Mouse (Mus musculus): Measurements from ENCODE around the gene Rhog. TPM values are rescaled to one million over a fixed set of nuclear protein-coding genes. Genes with fewer than 3 reads are reported as not detected.

Gene Rhog
- total and polyA plus RNA-seq, 2 experiments from 2014 or later, result 17.0 to 22.1 TPM

DNA sequence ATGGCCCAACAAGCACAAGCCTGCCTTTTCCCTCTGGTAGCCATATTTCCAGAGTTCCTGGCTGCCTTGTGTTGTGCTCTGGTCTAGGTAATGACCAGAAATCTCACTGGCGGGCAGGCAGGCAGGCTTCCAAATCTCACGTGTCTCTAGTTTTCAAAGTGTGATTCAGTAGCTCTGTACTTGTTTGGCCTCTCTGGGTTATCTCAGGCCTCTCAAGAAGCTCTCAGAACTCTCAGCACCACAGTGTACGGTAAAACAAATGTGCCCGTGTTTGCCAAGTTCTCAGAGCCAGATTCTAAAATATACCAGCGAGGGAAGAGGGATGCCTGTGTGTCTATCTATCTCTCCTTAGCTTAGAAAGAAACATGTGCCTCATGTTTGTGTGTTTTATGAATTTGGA, 26.4 kb upstream of the Rhog start:
- H3K9me3 ChIP-seq (ENCODE audit: low read length), result no peaks in the 10 kb centered on the region
- ATAC-seq, result no peak
- H3K36me3 ChIP-seq (ENCODE audit: insufficient read depth, low read length), result no peaks in the 10 kb centered on the region
- WGBS, result 78% methylated on average over 5 of the region's 5 CpGs
- no peaks in the 10 kb centered on the region for H3K4me1 ChIP-seq (ENCODE audit: insufficient read depth, low read length)
- no peak overlapping the region for H3K9ac ChIP-seq (replicated peaks; ENCODE audit: low read length)
- no peak overlapping the region for H3K27ac ChIP-seq
- TF ChIP-seq CTCF (IDR thresholded peaks at IDR 0.05; ENCODE audit: low read depth), result no peak
- DNase-seq (ENCODE audit: low spot score), result no peak
- H3K27me3 ChIP-seq (ENCODE audit: insufficient read depth, low read length), result no peaks in the 10 kb centered on the region
- no peak overlapping the region for H3K4me3 ChIP-seq (ENCODE audit: low read length)
- H3K4me2 ChIP-seq (ENCODE audit: low read depth, low read length), result no peak overlapping the region

DNA sequence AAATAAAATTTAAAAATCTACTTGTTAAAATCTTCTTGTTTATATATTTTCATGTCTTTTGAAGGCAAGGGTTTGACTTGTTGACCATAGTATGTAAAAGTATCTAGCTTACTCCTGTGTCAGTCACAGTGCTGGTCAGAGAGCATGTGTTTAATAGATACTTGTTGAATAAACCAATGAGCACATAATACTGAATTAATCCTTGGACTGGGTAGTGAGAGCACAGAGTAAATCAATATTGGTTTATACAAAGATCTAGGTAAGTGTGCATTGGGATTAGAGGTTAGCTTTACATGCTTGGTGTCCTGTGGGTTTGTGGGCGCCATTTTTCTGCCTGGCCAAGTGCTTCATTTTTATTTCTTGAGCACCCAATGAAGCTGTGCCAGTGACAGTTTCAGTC, 25.5 kb upstream of the Rhog start:
- no peaks in the 10 kb centered on the region for H3K27me3 ChIP-seq (ENCODE audit: insufficient read depth, low read length)
- ATAC-seq (no peak), DNase-seq (ENCODE audit: low spot score) (no peak)
- no peaks in the 10 kb centered on the region for H3K4me1 ChIP-seq (ENCODE audit: insufficient read depth, low read length)
- H3K4me2 ChIP-seq (ENCODE audit: low read depth, low read length), result no peak overlapping the region
- WGBS, result 95% methylated on average over 1 of the region's 1 CpGs
- no peaks in the 10 kb centered on the region for H3K9me3 ChIP-seq (ENCODE audit: low read length)
- H3K36me3 ChIP-seq (ENCODE audit: insufficient read depth, low read length), result no peaks in the 10 kb centered on the region
- no peak for TF ChIP-seq CTCF (IDR thresholded peaks at IDR 0.05; ENCODE audit: low read depth)
- H3K9ac ChIP-seq (replicated peaks; ENCODE audit: low read length), result no peak overlapping the region
- H3K27ac ChIP-seq, result no peak overlapping the region
- H3K4me3 ChIP-seq (ENCODE audit: low read length), result no peak overlapping the region

DNA sequence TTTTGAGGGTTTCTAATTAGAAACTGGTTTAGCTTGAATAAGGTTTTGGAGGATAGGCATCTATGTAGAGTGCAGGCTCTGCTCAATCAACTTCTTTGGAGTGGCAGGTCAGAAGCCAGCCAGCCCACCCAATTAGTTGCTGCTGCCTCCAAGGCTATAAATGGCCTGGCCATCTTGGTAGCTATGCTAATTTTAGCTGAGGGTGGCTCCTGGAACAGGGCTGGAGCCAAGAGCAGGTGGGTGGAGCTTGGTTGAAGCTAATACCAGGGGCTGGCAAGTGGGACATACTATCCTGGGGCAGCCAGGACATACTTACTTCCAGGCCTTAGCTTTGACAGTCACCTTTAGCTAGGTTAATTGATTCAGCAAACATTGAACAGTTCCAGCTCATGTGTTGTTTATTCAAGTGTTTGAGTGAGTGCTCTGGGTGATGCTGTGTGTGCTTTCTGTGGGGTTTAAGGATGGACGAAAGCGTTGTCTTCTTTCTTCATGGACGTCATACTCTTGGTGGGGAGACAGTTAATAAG, 16.6 kb upstream of the Rhog start:
- TF ChIP-seq CTCF (IDR thresholded peaks at IDR 0.05; ENCODE audit: low read depth), result no peak
- no peaks in the 10 kb centered on the region for H3K9me3 ChIP-seq (ENCODE audit: low read length)
- H3K4me1 ChIP-seq (ENCODE audit: insufficient read depth, low read length), result peaks cover 20% of the 10 kb centered on the region
- H3K4me3 ChIP-seq (ENCODE audit: low read length), result no peak overlapping the region
- no peak overlapping the region for H3K9ac ChIP-seq (replicated peaks; ENCODE audit: low read length)
- H3K27ac ChIP-seq, result no peak overlapping the region
- no peaks in the 10 kb centered on the region for H3K27me3 ChIP-seq (ENCODE audit: insufficient read depth, low read length)
- no peak overlapping the region for H3K4me2 ChIP-seq (ENCODE audit: low read depth, low read length)
- DNase-seq (ENCODE audit: low spot score) (no peak), ATAC-seq (no peak)
- WGBS, result 89% methylated on average over 3 of the region's 3 CpGs
- no peaks in the 10 kb centered on the region for H3K36me3 ChIP-seq (ENCODE audit: insufficient read depth, low read length)

DNA sequence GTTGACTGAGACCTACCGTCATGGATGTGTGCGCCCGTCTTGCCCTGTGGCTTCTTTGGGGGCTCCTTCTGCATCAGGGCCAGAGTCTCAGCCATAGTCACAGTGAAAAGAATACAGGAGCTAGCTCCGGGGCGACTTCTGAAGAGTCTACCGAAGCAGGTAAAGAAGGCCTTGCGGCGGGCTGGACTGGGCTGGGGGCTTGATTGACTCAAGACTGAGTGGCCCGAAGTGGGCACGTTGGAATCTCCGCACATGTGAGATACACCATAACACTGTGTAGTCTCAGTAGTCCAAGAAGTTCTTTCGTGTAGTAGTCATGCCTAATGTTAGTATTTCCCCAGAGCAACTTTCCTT, 12.5 kb upstream of the Rhog start:
- WGBS, result 7% methylated on average over 12 of the region's 12 CpGs
- no peak for TF ChIP-seq CTCF (IDR thresholded peaks at IDR 0.05; ENCODE audit: low read depth)
- H3K27me3 ChIP-seq (ENCODE audit: insufficient read depth, low read length), result no peaks in the 10 kb centered on the region
- H3K9ac ChIP-seq (replicated peaks; ENCODE audit: low read length), result peak overlapping the region; percentile 68
- peaks cover 20% of the 10 kb centered on the region for H3K4me1 ChIP-seq (ENCODE audit: insufficient read depth, low read length)
- no peaks in the 10 kb centered on the region for H3K9me3 ChIP-seq (ENCODE audit: low read length)
- peak overlapping the region; percentile 86 for H3K4me3 ChIP-seq (ENCODE audit: low read length)
- no peaks in the 10 kb centered on the region for H3K36me3 ChIP-seq (ENCODE audit: insufficient read depth, low read length)
- no peak for ATAC-seq
- peak overlapping the region; percentile 88 for H3K4me2 ChIP-seq (ENCODE audit: low read depth, low read length)
- no peak for DNase-seq (ENCODE audit: low spot score)
- H3K27ac ChIP-seq, result no peak overlapping the region

DNA sequence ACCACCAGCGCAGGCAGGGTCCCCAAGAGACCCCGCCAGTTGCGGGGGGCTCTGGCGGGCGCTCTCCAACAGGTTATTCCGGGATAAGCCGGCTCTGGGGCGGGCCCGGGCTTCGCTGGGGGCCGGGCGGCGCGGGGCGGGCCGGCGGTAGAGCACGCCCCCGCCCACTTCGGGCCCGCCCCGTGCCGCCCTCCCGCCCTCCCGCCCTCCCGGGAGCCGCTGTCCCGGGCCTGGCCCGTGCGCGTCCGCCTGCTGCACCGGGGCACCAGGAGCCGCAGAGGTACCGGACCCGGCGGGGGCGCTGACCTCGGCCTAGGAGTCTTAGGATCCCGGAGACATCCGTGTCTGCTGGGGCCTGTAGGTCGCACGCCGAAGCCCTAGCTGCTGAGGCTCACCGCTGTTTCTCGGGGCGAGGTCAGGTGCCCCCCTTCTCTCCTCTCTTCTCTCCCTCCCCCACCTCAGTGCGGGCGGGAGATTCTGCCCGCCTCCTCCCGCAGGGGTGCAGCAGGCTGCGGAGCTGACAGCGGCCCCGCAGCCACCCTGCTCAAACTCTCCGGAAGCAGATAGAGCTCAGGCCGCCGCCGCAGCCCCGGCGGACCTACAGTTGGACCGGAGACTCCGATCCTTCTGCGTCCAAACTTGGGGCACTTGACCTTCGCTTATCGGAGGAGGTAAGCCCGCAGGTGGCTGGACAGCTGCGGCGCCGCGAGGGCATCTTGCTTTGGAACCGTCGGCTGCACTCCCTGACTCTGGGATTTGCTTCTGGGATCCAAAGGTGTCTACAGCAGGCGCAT, 11.9 kb upstream of the Rhog start, which contains the start of gene Stim1:
Stim1 (plus strand) TSS at position 206 of the 794 bp plus-strand sequence.
- DNase-seq (ENCODE audit: low spot score) (peak; percentile 66), ATAC-seq (peak; percentile 87)
- peak within 1 kb of the TSS; percentile 68 for H3K9ac ChIP-seq (replicated peaks; ENCODE audit: low read length)
- H3K4me3 ChIP-seq (ENCODE audit: low read length), result peak within 1 kb of the TSS; percentile 86
- no peaks in the 10 kb centered on the region for H3K9me3 ChIP-seq (ENCODE audit: low read length)
- H3K4me1 ChIP-seq (ENCODE audit: insufficient read depth, low read length), result peaks cover 20% of the 10 kb centered on the region
- H3K36me3 ChIP-seq (ENCODE audit: insufficient read depth, low read length), result no peaks in the 10 kb centered on the region
- H3K27ac ChIP-seq, result peak within 1 kb of the TSS; percentile 65
- H3K27me3 ChIP-seq (ENCODE audit: insufficient read depth, low read length), result no peaks in the 10 kb centered on the region
- H3K4me2 ChIP-seq (ENCODE audit: low read depth, low read length), result peak within 1 kb of the TSS; percentile 88
- TF ChIP-seq CTCF (IDR thresholded peaks at IDR 0.05; ENCODE audit: low read depth), result no peak
- under 1% methylated on average over 41 of the region's 73 CpGs for WGBS

DNA sequence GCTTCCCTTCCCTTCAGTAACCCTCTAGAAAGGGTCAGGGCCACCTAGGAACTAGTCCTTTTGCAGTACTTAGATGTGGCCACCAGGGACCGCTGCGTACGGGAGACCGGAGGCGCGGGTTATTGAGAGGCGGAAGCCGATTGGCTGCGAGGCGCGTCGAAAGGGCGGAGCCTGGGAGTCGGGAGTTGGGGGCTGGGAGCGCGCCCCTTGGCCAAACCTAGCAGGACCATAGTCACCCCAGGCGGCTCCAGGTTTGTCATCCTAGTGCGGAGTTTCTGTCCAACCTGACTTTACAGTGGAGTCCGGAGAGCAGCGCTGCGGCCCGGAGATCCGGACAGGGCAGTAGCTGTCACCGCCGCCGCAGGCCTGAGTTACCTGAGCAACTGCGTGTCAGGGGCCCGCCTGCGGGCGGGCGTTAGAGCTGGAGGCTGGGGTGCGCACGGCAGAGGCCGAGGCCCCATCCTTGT, 11.3 kb upstream of the Rhog start:
- DNase-seq (ENCODE audit: low spot score) (peak; percentile 97), ATAC-seq (peak; percentile 94)
- H3K36me3 ChIP-seq (ENCODE audit: insufficient read depth, low read length), result no peaks in the 10 kb centered on the region
- no peaks in the 10 kb centered on the region for H3K27me3 ChIP-seq (ENCODE audit: insufficient read depth, low read length)
- H3K4me1 ChIP-seq (ENCODE audit: insufficient read depth, low read length), result peaks cover 20% of the 10 kb centered on the region
- peak overlapping the region; percentile 68 for H3K9ac ChIP-seq (replicated peaks; ENCODE audit: low read length)
- WGBS, result under 1% methylated on average over 34 of the region's 34 CpGs
- H3K27ac ChIP-seq, result peak overlapping the region; percentile 65
- peak overlapping the region; percentile 88 for H3K4me2 ChIP-seq (ENCODE audit: low read depth, low read length)
- H3K4me3 ChIP-seq (ENCODE audit: low read length), result peak overlapping the region; percentile 86
- TF ChIP-seq CTCF (IDR thresholded peaks at IDR 0.05; ENCODE audit: low read depth), result peak; percentile 92
- no peaks in the 10 kb centered on the region for H3K9me3 ChIP-seq (ENCODE audit: low read length)
